Mouse (Mus musculus) liver, embryonic 13.5 days (tissue): ENCODE data around the gene Exosc5. TPM values are rescaled to one million over a fixed set of nuclear protein-coding genes. Genes with fewer than 3 reads are reported as not detected.

Source experiments
- ATAC-seq: fragments of 200-750 bp; cut with Nextera tagmentation; 2 replicates; pipeline ENCODE4 v1.8.0; 2017; ENCODE audit warnings: low read depth, mild to moderate bottlenecking, moderate number of reproducible peaks, moderate library complexity
- DNase-seq: peaks from one replicate; pipeline ENCODE4 v3.0.0; 2022
- H3K27ac ChIP-seq: fragments of 300-500 bp; sonication (generic); 2 replicates; pipeline ENCODE4 v1.5.1; 2015; ENCODE audit warnings: moderate library complexity, mild to moderate bottlenecking, inconsistent platforms
- H3K27me3 ChIP-seq: fragments of 300-500 bp; sonication (generic); 2 replicates; pipeline ENCODE4 v1.6.1; 2015; ENCODE audit warnings: mild to moderate bottlenecking, inconsistent platforms
- H3K36me3 ChIP-seq: fragments of 300-500 bp; sonication (generic); 2 replicates; pipeline ENCODE4 v1.6.1; 2015; ENCODE audit warnings: mild to moderate bottlenecking, inconsistent platforms
- H3K4me1 ChIP-seq: fragments of 300-500 bp; sonication (generic); replicated peaks from 2 replicates; pipeline ENCODE4 v1.6.1; 2015; ENCODE audit warnings: inconsistent platforms
- H3K4me2 ChIP-seq: fragments of 300-500 bp; sonication (generic); 2 replicates; pipeline ENCODE4 v1.6.1; 2015; ENCODE audit warnings: inconsistent platforms, mild to moderate bottlenecking, moderate library complexity
- H3K4me3 ChIP-seq: fragments of 300-500 bp; sonication (generic); replicated peaks from 2 replicates; pipeline ENCODE4 v1.5.1; 2015; ENCODE audit warnings: mild to moderate bottlenecking, inconsistent platforms
- H3K9ac ChIP-seq: fragments of 300-500 bp; sonication (generic); 2 replicates; pipeline ENCODE4 v1.6.1; 2015; ENCODE audit warnings: mild to moderate bottlenecking, inconsistent platforms
- H3K9me3 ChIP-seq: fragments of 300-500 bp; sonication (generic); replicated peaks from 2 replicates; pipeline ENCODE4 v1.6.1; 2016; ENCODE audit warnings: inconsistent platforms
- WGBS: fragments of 180-500 bp; shearing (Covaris S2); methylation state at CpG from one replicate; pipeline ENCODE4 v1.1.7; 2015; ENCODE audit not compliant: insufficient replicate concordance; 5-methylcytosine and 5-hydroxymethylcytosine counted together
- polyA plus RNA-seq: library from polyadenylated mRNA; unstranded; fragments of >200 nt; fragmentation: Nextera tagmentation; extraction: Ambion mirVana; gene quantifications from 2 replicates; pipeline ENCODE4 v1.2.1, GENCODE M21; 2015

Exosc5 gene
- polyA plus RNA-seq, 1 experiment from 2014 or later = 68.8 TPM

GRCm38 (mm10) chr7:25690051-25690450, 31.1 kb downstream of the Exosc5 start:
- peak overlapping the region; percentile 99 for H3K4me2 ChIP-seq
- H3K9ac ChIP-seq = peak overlapping the region; percentile 90
- H3K4me1 ChIP-seq = peaks cover 76% of the 10 kb centered on the region
- no peaks in the 10 kb centered on the region for H3K27me3 ChIP-seq
- DNase-seq = no peak
- peak overlapping the region; percentile 82 for H3K4me3 ChIP-seq
- H3K36me3 ChIP-seq = peaks cover 33% of the 10 kb centered on the region
- H3K9me3 ChIP-seq = no peaks in the 10 kb centered on the region
- no peak for ATAC-seq
- peak overlapping the region; percentile 92 for H3K27ac ChIP-seq
- WGBS = 14% methylated on average over 5 of the region's 5 CpGs

- H3K9ac ChIP-seq = no peak overlapping the region
- ATAC-seq (no peak), DNase-seq (no peak)
- H3K27ac ChIP-seq = no peak overlapping the region
- H3K4me1 ChIP-seq = peaks cover 39% of the 10 kb centered on the region
- peaks cover 71% of the 10 kb centered on the region for H3K36me3 ChIP-seq
- no peaks in the 10 kb centered on the region for H3K9me3 ChIP-seq
- H3K27me3 ChIP-seq = no peaks in the 10 kb centered on the region
- H3K4me3 ChIP-seq = no peak overlapping the region
- no peak overlapping the region for H3K4me2 ChIP-seq
- 78% methylated on average over 8 of the region's 8 CpGs for WGBS
Measured at GRCm38 (mm10) chr7:25694104-25694503, 35.1 kb downstream of the Exosc5 start.

GRCm38 (mm10) chr7:25699851-25700250, 40.9 kb downstream of the Exosc5 start:
- Histone ChIP-seq H3K9me3 (peaks cover 13% of the 10 kb centered on the region; the same call in 1 of the 2 replicates), H3K27ac (no peak overlapping the region), H3K9ac (no peak overlapping the region), H3K4me1 (peaks cover 17% of the 10 kb centered on the region), H3K27me3 (no peaks in the 10 kb centered on the region), H3K4me2 (no peak overlapping the region), H3K4me3 (no peak overlapping the region), H3K36me3 (peaks cover 88% of the 10 kb centered on the region)
- 77% methylated on average over 13 of the region's 13 CpGs for WGBS
- DNase-seq (no peak), ATAC-seq (no peak)

GRCm38 (mm10) chr7:25700732-25701131, 41.8 kb downstream of the Exosc5 start:
- DNase-seq (no peak), ATAC-seq (no peak)
- H3K4me2 ChIP-seq = no peak overlapping the region
- 83% methylated on average over 12 of the region's 12 CpGs for WGBS
- no peaks in the 10 kb centered on the region for H3K27me3 ChIP-seq
- no peak overlapping the region for H3K27ac ChIP-seq
- no peak overlapping the region for H3K4me3 ChIP-seq
- peaks cover 25% of the 10 kb centered on the region for H3K4me1 ChIP-seq
- H3K9me3 ChIP-seq = peaks cover 13% of the 10 kb centered on the region; the same call in 1 of the 2 replicates
- H3K9ac ChIP-seq = no peak overlapping the region
- H3K36me3 ChIP-seq = peaks cover 84% of the 10 kb centered on the region

GRCm38 (mm10) chr7:25702350-25702749, 43.4 kb downstream of the Exosc5 start:
- Histone ChIP-seq H3K9ac (no peak overlapping the region), H3K4me2 (no peak overlapping the region), H3K27me3 (no peaks in the 10 kb centered on the region), H3K9me3 (peaks cover 13% of the 10 kb centered on the region; the same call in 1 of the 2 replicates), H3K27ac (no peak overlapping the region), H3K4me3 (no peak overlapping the region), H3K36me3 (peaks cover 83% of the 10 kb centered on the region), H3K4me1 (peaks cover 40% of the 10 kb centered on the region)
- DNase-seq (no peak), ATAC-seq (no peak)
- WGBS = 88% methylated on average over 2 of the region's 2 CpGs

- peak overlapping the region; percentile 22; the same call in 1 of the 2 replicates for H3K9ac ChIP-seq
- WGBS = 61% methylated on average over 10 of the region's 10 CpGs
- peak overlapping the region; percentile 53 for H3K27ac ChIP-seq
- H3K27me3 ChIP-seq = no peaks in the 10 kb centered on the region
- peaks cover 13% of the 10 kb centered on the region; the same call in 1 of the 2 replicates for H3K9me3 ChIP-seq
- H3K4me1 ChIP-seq = peaks cover 52% of the 10 kb centered on the region
- DNase-seq (no peak), ATAC-seq (peak; percentile 50)
- H3K4me2 ChIP-seq = peak overlapping the region; percentile 45
- peak overlapping the region; percentile 19; the same call in 1 of the 2 replicates for H3K4me3 ChIP-seq
- peaks cover 71% of the 10 kb centered on the region for H3K36me3 ChIP-seq
Measured at GRCm38 (mm10) chr7:25703793-25704494, 45.0 kb downstream of the Exosc5 start.

- Histone ChIP-seq H3K9me3 (peaks cover 13% of the 10 kb centered on the region; the same call in 1 of the 2 replicates), H3K27me3 (no peaks in the 10 kb centered on the region), H3K4me3 (no peak overlapping the region), H3K4me2 (peak overlapping the region; percentile 45), H3K4me1 (peaks cover 58% of the 10 kb centered on the region), H3K9ac (no peak overlapping the region), H3K36me3 (peaks cover 65% of the 10 kb centered on the region), H3K27ac (peak overlapping the region; percentile 53)
- ATAC-seq = peak; percentile 35; the same call in 1 of the 2 replicates
- 41% methylated on average over 37 of the region's 37 CpGs for WGBS
- no peak for DNase-seq
Measured at GRCm38 (mm10) chr7:25704716-25705364, 45.9 kb downstream of the Exosc5 start.

- H3K4me2 ChIP-seq = no peak overlapping the region
- no peak overlapping the region for H3K4me3 ChIP-seq
- H3K4me1 ChIP-seq = peaks cover 67% of the 10 kb centered on the region
- no peak overlapping the region for H3K9ac ChIP-seq
- no peaks in the 10 kb centered on the region for H3K27me3 ChIP-seq
- peaks cover 13% of the 10 kb centered on the region; the same call in 1 of the 2 replicates for H3K9me3 ChIP-seq
- peaks cover 55% of the 10 kb centered on the region for H3K36me3 ChIP-seq
- H3K27ac ChIP-seq = peak overlapping the region; percentile 52
- DNase-seq = no peak
- WGBS = 51% methylated on average over 6 of the region's 6 CpGs
- no peak for ATAC-seq
Measured at GRCm38 (mm10) chr7:25705801-25706251, 46.9 kb downstream of the Exosc5 start.

GRCm38 (mm10) chr7:25706578-25707170, 47.7 kb downstream of the Exosc5 start:
- H3K9me3 ChIP-seq = peaks cover 8% of the 10 kb centered on the region; the same call in 1 of the 2 replicates
- H3K27me3 ChIP-seq = no peaks in the 10 kb centered on the region
- 43% methylated on average over 7 of the region's 7 CpGs for WGBS
- no peak overlapping the region for H3K4me3 ChIP-seq
- peak overlapping the region; percentile 52 for H3K27ac ChIP-seq
- DNase-seq = no peak
- peaks cover 76% of the 10 kb centered on the region for H3K4me1 ChIP-seq
- H3K4me2 ChIP-seq = no peak overlapping the region
- peaks cover 50% of the 10 kb centered on the region for H3K36me3 ChIP-seq
- ATAC-seq = no peak
- H3K9ac ChIP-seq = no peak overlapping the region

- Histone ChIP-seq H3K27me3 (no peaks in the 10 kb centered on the region), H3K4me2 (no peak overlapping the region), H3K4me1 (peaks cover 87% of the 10 kb centered on the region), H3K36me3 (peaks cover 47% of the 10 kb centered on the region), H3K9ac (no peak overlapping the region), H3K9me3 (no peaks in the 10 kb centered on the region), H3K27ac (peak overlapping the region; percentile 52), H3K4me3 (no peak overlapping the region)
- WGBS = 58% methylated on average over 15 of the region's 15 CpGs
- DNase-seq (no peak), ATAC-seq (no peak)
Measured at GRCm38 (mm10) chr7:25707581-25708292, 48.8 kb downstream of the Exosc5 start.

GRCm38 (mm10) chr7:25709961-25710360, 51.0 kb downstream of the Exosc5 start:
- Histone ChIP-seq H3K9ac (no peak overlapping the region), H3K4me1 (peaks cover 70% of the 10 kb centered on the region), H3K4me3 (no peak overlapping the region), H3K27me3 (no peaks in the 10 kb centered on the region), H3K9me3 (no peaks in the 10 kb centered on the region), H3K27ac (peak overlapping the region; percentile 34), H3K36me3 (peaks cover 58% of the 10 kb centered on the region), H3K4me2 (peak overlapping the region; percentile 6; the same call in 1 of the 2 replicates)
- ATAC-seq (no peak), DNase-seq (no peak)
- 47% methylated on average over 12 of the region's 12 CpGs for WGBS
